Mouse (Mus musculus) hindbrain, embryonic 11.5 days (tissue): Measurements from ENCODE around the gene 4921517D22Rik. TPM values are rescaled to one million over a fixed set of nuclear protein-coding genes. Genes with fewer than 3 reads are reported as not detected.

Source experiments
- ATAC-seq: fragments of 200-750 bp; cut with Nextera tagmentation; 2 replicates; pipeline ENCODE4 v1.8.0; 2017; ENCODE audit warnings: mild to moderate bottlenecking, moderate TSS enrichment, moderate library complexity; ENCODE audit not compliant: low FRiP score
- DNase-seq: peaks from one replicate; pipeline ENCODE4 v3.0.0-alpha.2; 2015; ENCODE audit warnings: low spot score
- H3K27ac ChIP-seq: fragments of 300-500 bp; sonication (generic); 2 replicates; pipeline ENCODE4 v1.5.1; 2014; ENCODE audit warnings: mild to moderate bottlenecking, low read depth, low read length
- H3K27me3 ChIP-seq: fragments of 300-500 bp; sonication (generic); 2 replicates; pipeline ENCODE4 v1.6.1; 2014; ENCODE audit warnings: mild to moderate bottlenecking, low read length, moderate library complexity, mixed read lengths; ENCODE audit not compliant: control insufficient read depth, insufficient read depth
- H3K36me3 ChIP-seq: fragments of 300-500 bp; sonication (generic); 2 replicates; pipeline ENCODE4 v1.6.1; 2014; ENCODE audit warnings: mild to moderate bottlenecking, low read length, moderate library complexity, mixed read lengths; ENCODE audit not compliant: control insufficient read depth, insufficient read depth
- H3K4me1 ChIP-seq: fragments of 300-500 bp; sonication (generic); replicated peaks from 2 replicates; pipeline ENCODE4 v1.6.1; 2014; ENCODE audit warnings: low read length, mixed read lengths; ENCODE audit not compliant: control insufficient read depth, insufficient read depth
- H3K4me2 ChIP-seq: fragments of 300-500 bp; sonication (generic); replicated peaks from 2 replicates; pipeline ENCODE4 v1.6.1; 2014; ENCODE audit warnings: mild to moderate bottlenecking, low read depth, low read length
- H3K4me3 ChIP-seq: fragments of 300-500 bp; sonication (generic); 2 replicates; pipeline ENCODE4 v1.5.1; 2014; ENCODE audit warnings: low read depth, low read length
- H3K9ac ChIP-seq: fragments of 300-500 bp; sonication (generic); 2 replicates; pipeline ENCODE4 v1.6.1; 2014; ENCODE audit warnings: low read depth, low read length
- H3K9me3 ChIP-seq: fragments of 300-500 bp; sonication (generic); 2 replicates; pipeline ENCODE4 v1.6.1; 2016; ENCODE audit warnings: low read length; ENCODE audit not compliant: control insufficient read depth
- WGBS: fragments of 180-500 bp; shearing (Covaris S2); extraction: QIAGEN DNeasy Blood & Tissue Kit; methylation state at CpG from one replicate; pipeline ENCODE4 v1.1.7; 2014; 5-methylcytosine and 5-hydroxymethylcytosine counted together
- polyA plus RNA-seq: library from polyadenylated mRNA; unstranded; fragments of >200 nt; fragmentation: Nextera tagmentation; extraction: Ambion mirVana; gene quantifications from 2 replicates; pipeline ENCODE4 v1.2.1, GENCODE M21; 2014

Gene 4921517D22Rik
- polyA plus RNA-seq, 1 experiment from 2014 or later: not detected

GRCm38 (mm10) chr13:59661966-59662365 lies 31.9 kb downstream of the 4921517D22Rik start:
- 94% methylated on average over 12 of the region's 12 CpGs for WGBS
- H3K27ac ChIP-seq: no peak overlapping the region
- no peak overlapping the region for H3K9ac ChIP-seq
- H3K27me3 ChIP-seq: no peaks in the 10 kb centered on the region
- ATAC-seq (no peak), DNase-seq (no peak)
- H3K36me3 ChIP-seq: peaks cover 23% of the 10 kb centered on the region
- H3K4me3 ChIP-seq: no peak overlapping the region
- H3K4me1 ChIP-seq: 0 out of 2 replicates have a peak, but pooled peaks cover 3% of the 10 kb centered on the region
- H3K4me2 ChIP-seq: no peak overlapping the region
- H3K9me3 ChIP-seq: no peaks in the 10 kb centered on the region

- no peak for DNase-seq
- no peak overlapping the region for H3K4me2 ChIP-seq
Measured at GRCm38 (mm10) chr13:59661387-59661786, 32.5 kb downstream of the 4921517D22Rik start.

GRCm38 (mm10) chr13:59660371-59660770 lies 33.5 kb downstream of the 4921517D22Rik start:
- Histone ChIP-seq H3K4me2 (no peak overlapping the region), H3K4me3 (no peak overlapping the region), H3K27me3 (no peaks in the 10 kb centered on the region), H3K9me3 (no peaks in the 10 kb centered on the region), H3K36me3 (peaks cover 23% of the 10 kb centered on the region), H3K27ac (no peak overlapping the region), H3K9ac (no peak overlapping the region), H3K4me1 (peaks cover 6% of the 10 kb centered on the region)
- 93% methylated on average over 3 of the region's 3 CpGs for WGBS
- DNase-seq: no peak
- ATAC-seq: no peak

More at GRCm38 (mm10) chr13:59661387-59661786, 32.5 kb downstream of the 4921517D22Rik start:
- Histone ChIP-seq H3K4me1 (peaks cover 3% of the 10 kb centered on the region; the same call in 1 of the 2 replicates), H3K4me3 (no peak overlapping the region), H3K27ac (no peak overlapping the region), H3K27me3 (no peaks in the 10 kb centered on the region), H3K9me3 (no peaks in the 10 kb centered on the region), H3K9ac (no peak overlapping the region), H3K36me3 (peaks cover 23% of the 10 kb centered on the region)
- WGBS: 94% methylated on average over 8 of the region's 8 CpGs
- no peak for ATAC-seq

GRCm38 (mm10) chr13:59657781-59658180 lies 36.1 kb downstream of the 4921517D22Rik start:
- Histone ChIP-seq H3K4me3 (no peak overlapping the region), H3K9me3 (no peaks in the 10 kb centered on the region), H3K9ac (no peak overlapping the region), H3K4me1 (peaks cover 17% of the 10 kb centered on the region), H3K36me3 (peaks cover 23% of the 10 kb centered on the region), H3K4me2 (no peak overlapping the region), H3K27ac (peak overlapping the region; percentile 63), H3K27me3 (no peaks in the 10 kb centered on the region)
- ATAC-seq (no peak), DNase-seq (no peak)
- WGBS: 73% methylated on average over 5 of the region's 5 CpGs

GRCm38 (mm10) chr13:59656975-59657388 lies 36.9 kb downstream of the 4921517D22Rik start:
- Histone ChIP-seq H3K4me3 (no peak overlapping the region), H3K4me2 (peak overlapping the region; percentile 5; the same call in 1 of the 2 replicates), H3K9ac (0 out of 2 replicates have a peak overlapping the region, but pooled peaks have one; percentile 15), H3K9me3 (no peaks in the 10 kb centered on the region), H3K4me1 (peaks cover 21% of the 10 kb centered on the region), H3K27ac (peak overlapping the region; percentile 63), H3K36me3 (peaks cover 23% of the 10 kb centered on the region), H3K27me3 (no peaks in the 10 kb centered on the region)
- DNase-seq (peak; percentile 57), ATAC-seq (peak; percentile 71)
- 23% methylated on average over 4 of the region's 4 CpGs for WGBS

- Histone ChIP-seq H3K9me3 (no peaks in the 10 kb centered on the region), H3K27ac (peak overlapping the region; percentile 63), H3K4me2 (peak overlapping the region; percentile 5; the same call in 1 of the 2 replicates), H3K4me3 (no peak overlapping the region), H3K4me1 (peaks cover 21% of the 10 kb centered on the region), H3K27me3 (no peaks in the 10 kb centered on the region), H3K9ac (0 out of 2 replicates have a peak overlapping the region, but pooled peaks have one; percentile 15), H3K36me3 (peaks cover 17% of the 10 kb centered on the region)
- DNase-seq (no peak), ATAC-seq (peak; percentile 18; the same call in 1 of the 2 replicates)
- WGBS: 55% methylated on average over 10 of the region's 10 CpGs
Measured at GRCm38 (mm10) chr13:59656316-59656832, 37.5 kb downstream of the 4921517D22Rik start.

GRCm38 (mm10) chr13:59655718-59656315 lies 38.1 kb downstream of the 4921517D22Rik start:
- H3K36me3 ChIP-seq: peaks cover 17% of the 10 kb centered on the region; the same call in 1 of the 2 replicates
- 93% methylated on average over 15 of the region's 15 CpGs for WGBS
- H3K27ac ChIP-seq: no peak overlapping the region

GRCm38 (mm10) chr13:59654465-59654864 lies 39.4 kb downstream of the 4921517D22Rik start:
- no peak overlapping the region for H3K27ac ChIP-seq
- WGBS: 89% methylated on average over 5 of the region's 5 CpGs
- ATAC-seq: no peak
- peaks cover 13% of the 10 kb centered on the region; the same call in 1 of the 2 replicates for H3K36me3 ChIP-seq
- no peak overlapping the region for H3K9ac ChIP-seq
- DNase-seq: no peak
- no peaks in the 10 kb centered on the region for H3K27me3 ChIP-seq
- no peak overlapping the region for H3K4me2 ChIP-seq
- H3K4me3 ChIP-seq: no peak overlapping the region
- no peaks in the 10 kb centered on the region for H3K9me3 ChIP-seq
- peaks cover 21% of the 10 kb centered on the region for H3K4me1 ChIP-seq

More at GRCm38 (mm10) chr13:59655718-59656315, 38.1 kb downstream of the 4921517D22Rik start:
- Histone ChIP-seq H3K9me3 (no peaks in the 10 kb centered on the region), H3K9ac (no peak overlapping the region), H3K4me3 (no peak overlapping the region), H3K27me3 (no peaks in the 10 kb centered on the region), H3K4me2 (no peak overlapping the region), H3K4me1 (peaks cover 21% of the 10 kb centered on the region)
- ATAC-seq: no peak
- no peak for DNase-seq
